Mouse (Mus musculus): ENCODE measurements around the gene Cyth3. TPM values are rescaled to one million over a fixed set of nuclear protein-coding genes. Genes with fewer than 3 reads are reported as not detected.

The Cyth3 gene
- polyA plus RNA-seq, 1 experiment from 2014 or later = 57.2 TPM

GRCm38 (mm10) chr5:143593563-143594146 lies 28.6 kb upstream of the Cyth3 start:
- ATAC-seq (ENCODE audit: borderline replicate concordance, extremely low read depth, low FRiP score, low TSS enrichment) = no peak
- Histone ChIP-seq H3K4me2 (no peak overlapping the region), H3K36me3 (no peaks in the 10 kb centered on the region), H3K4me3 (no peak overlapping the region), H3K27me3 (no peaks in the 10 kb centered on the region), H3K27ac (no peak overlapping the region), H3K4me1 (peaks cover 8% of the 10 kb centered on the region; the same call in 1 of the 2 replicates), H3K9ac (no peak overlapping the region), H3K9me3 (no peaks in the 10 kb centered on the region)
- 77% methylated on average over 11 of the region's 11 CpGs for WGBS

DNA sequence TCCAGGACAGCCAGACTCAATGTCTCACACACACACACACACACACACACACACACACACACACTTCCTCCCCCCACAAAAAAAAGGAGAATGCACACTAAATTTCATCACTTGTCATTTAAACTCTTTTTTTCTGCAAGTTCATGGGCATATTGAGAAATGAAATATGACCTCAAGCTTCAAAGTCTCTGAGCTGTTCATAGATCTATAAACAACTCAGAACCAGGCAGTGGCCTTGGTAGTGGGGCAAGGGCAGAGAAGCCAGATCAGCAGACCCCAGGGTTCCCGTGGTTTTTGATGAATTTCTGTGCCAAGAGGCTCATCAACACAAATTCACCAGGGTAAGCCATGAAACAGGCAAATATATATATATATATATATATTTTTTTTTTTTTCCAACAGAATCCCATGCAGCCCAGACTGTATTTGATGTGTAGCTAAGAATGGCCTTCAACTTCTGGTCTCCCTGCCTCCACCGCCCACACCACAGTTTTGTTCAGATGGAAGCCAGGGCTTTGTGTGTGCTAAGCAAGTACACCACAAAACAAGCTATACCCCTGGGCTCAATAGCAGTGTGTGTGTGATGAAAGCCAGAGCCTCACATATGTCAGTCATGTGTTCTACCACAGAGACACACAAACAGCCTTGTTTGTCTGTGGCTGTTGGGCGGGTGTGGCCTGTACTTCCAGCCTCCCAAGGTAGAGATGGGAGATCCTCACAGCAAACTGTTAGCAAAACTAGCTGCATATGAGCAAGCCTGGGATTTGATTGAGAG lies 27.8 kb upstream of the Cyth3 start:
- Histone ChIP-seq H3K4me3 (no peak overlapping the region), H3K36me3 (no peaks in the 10 kb centered on the region), H3K27me3 (no peaks in the 10 kb centered on the region), H3K27ac (no peak overlapping the region), H3K4me2 (no peak overlapping the region), H3K9ac (no peak overlapping the region), H3K9me3 (no peaks in the 10 kb centered on the region), H3K4me1 (no peaks in the 10 kb centered on the region)
- ATAC-seq (ENCODE audit: borderline replicate concordance, extremely low read depth, low FRiP score, low TSS enrichment) = no peak
- WGBS = 66% methylated on average over 3 of the region's 3 CpGs

- no peaks in the 10 kb centered on the region for H3K4me1 ChIP-seq
- WGBS = 50% methylated on average over 10 of the region's 10 CpGs
- H3K36me3 ChIP-seq = no peaks in the 10 kb centered on the region
- no peak overlapping the region for H3K4me3 ChIP-seq
- H3K27ac ChIP-seq = no peak overlapping the region
- no peak overlapping the region for H3K9ac ChIP-seq
- no peaks in the 10 kb centered on the region for H3K9me3 ChIP-seq
- ATAC-seq (ENCODE audit: borderline replicate concordance, extremely low read depth, low FRiP score, low TSS enrichment) = no peak
- H3K27me3 ChIP-seq = no peaks in the 10 kb centered on the region
- H3K4me2 ChIP-seq = no peak overlapping the region
Measured at GRCm38 (mm10) chr5:143602051-143602450, 20.2 kb upstream of the Cyth3 start.

DNA sequence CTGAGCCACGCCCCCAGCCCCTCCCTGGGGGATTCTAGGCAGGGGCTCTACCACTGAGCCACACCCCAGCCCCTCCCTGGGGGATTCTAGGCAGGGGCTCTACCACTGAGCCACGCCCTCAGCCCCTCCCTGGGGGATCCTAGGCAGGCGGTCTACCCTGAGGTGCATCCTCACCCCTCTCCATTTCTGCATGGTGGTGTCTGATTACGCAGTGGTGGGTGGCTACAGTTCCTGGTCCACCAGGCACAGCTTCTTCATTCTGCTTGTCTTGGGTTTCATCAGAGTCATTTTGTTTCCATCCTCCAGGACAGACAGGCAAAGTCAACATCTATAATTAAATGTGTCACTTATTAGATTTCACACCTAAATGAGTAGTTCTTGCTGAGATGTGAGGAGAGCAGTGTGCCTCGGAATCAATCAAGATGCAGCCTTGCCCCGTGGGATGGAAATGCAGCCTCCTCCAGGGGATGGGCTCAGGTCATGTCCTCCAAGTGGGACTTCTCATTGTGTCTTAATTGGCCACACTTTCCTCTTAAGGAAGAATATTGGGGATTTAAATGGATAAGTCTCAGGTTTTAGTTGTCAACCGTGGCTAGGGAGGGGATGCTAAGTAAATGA lies 18.0 kb upstream of the Cyth3 start:
- no peaks in the 10 kb centered on the region for H3K4me1 ChIP-seq
- H3K36me3 ChIP-seq = no peaks in the 10 kb centered on the region
- ATAC-seq (ENCODE audit: borderline replicate concordance, extremely low read depth, low FRiP score, low TSS enrichment) = no peak
- H3K4me3 ChIP-seq = no peak overlapping the region
- H3K27me3 ChIP-seq = no peaks in the 10 kb centered on the region
- H3K4me2 ChIP-seq = no peak overlapping the region
- no peak overlapping the region for H3K9ac ChIP-seq
- WGBS = 74% methylated on average over 7 of the region's 7 CpGs
- no peaks in the 10 kb centered on the region for H3K9me3 ChIP-seq
- no peak overlapping the region for H3K27ac ChIP-seq

DNA sequence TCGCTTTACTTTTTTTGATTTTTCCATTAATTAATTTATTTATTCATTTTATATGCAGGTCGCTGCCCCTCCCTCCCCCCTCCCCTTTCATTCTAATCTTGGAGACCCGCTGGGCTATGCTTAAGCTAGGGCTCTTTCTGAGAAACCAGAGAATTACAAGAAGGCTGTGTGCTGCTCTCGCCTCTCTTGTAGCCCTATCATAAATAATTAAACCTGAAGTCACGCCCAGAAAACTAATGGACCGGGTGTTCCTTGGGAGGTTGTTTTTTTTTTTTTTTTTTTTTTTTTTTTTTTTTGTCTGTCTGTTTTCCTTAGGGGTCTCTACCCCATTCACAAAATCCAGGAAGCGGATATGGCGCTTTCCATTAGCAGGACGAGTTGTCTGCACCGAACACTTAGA lies 15.5 kb upstream of the Cyth3 start:
- no peaks in the 10 kb centered on the region for H3K9me3 ChIP-seq
- H3K4me3 ChIP-seq = no peak overlapping the region
- H3K27me3 ChIP-seq = no peaks in the 10 kb centered on the region
- 0 out of 2 replicates have a peak, but pooled peaks cover 3% of the 10 kb centered on the region for H3K4me1 ChIP-seq
- H3K9ac ChIP-seq = no peak overlapping the region
- no peak overlapping the region for H3K4me2 ChIP-seq
- H3K27ac ChIP-seq = no peak overlapping the region
- no peak for ATAC-seq (ENCODE audit: borderline replicate concordance, extremely low read depth, low FRiP score, low TSS enrichment)
- 81% methylated on average over 10 of the region's 10 CpGs for WGBS
- H3K36me3 ChIP-seq = no peaks in the 10 kb centered on the region

DNA sequence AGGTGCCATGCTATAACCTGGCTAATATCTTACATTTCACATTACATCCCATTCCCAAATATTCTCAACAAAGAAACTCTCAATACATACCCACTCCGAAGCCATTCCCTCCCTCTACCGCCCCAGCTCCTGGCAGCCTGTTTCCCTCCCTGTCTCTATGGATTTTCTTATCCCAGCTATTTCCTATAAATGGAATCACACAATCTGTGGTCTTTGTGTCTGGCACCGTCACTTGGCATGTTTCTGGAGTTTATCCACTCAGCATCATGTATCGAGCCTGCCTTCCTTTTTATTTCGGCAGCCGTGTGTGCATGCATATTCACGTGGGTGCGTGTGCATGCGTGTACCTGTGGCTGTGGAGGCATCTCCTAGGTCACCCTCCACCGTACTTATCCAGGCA lies 14.1 kb upstream of the Cyth3 start:
- no peaks in the 10 kb centered on the region for H3K36me3 ChIP-seq
- ATAC-seq (ENCODE audit: borderline replicate concordance, extremely low read depth, low FRiP score, low TSS enrichment) = no peak

GRCm38 (mm10) chr5:143611954-143612353 lies 10.3 kb upstream of the Cyth3 start:
- H3K4me3 ChIP-seq = no peak overlapping the region
- 0 out of 2 replicates have a peak, but pooled peaks cover 3% of the 10 kb centered on the region for H3K4me1 ChIP-seq
- H3K36me3 ChIP-seq = no peaks in the 10 kb centered on the region
- no peaks in the 10 kb centered on the region for H3K9me3 ChIP-seq
- no peaks in the 10 kb centered on the region for H3K27me3 ChIP-seq
- no peak overlapping the region for H3K9ac ChIP-seq
- ATAC-seq (ENCODE audit: borderline replicate concordance, extremely low read depth, low FRiP score, low TSS enrichment) = peak; percentile 55; the same call in 1 of the 2 replicates
- WGBS = 52% methylated on average over 7 of the region's 7 CpGs
- H3K4me2 ChIP-seq = no peak overlapping the region
- H3K27ac ChIP-seq = no peak overlapping the region

More for the DNA sequence above, 14.1 kb upstream of the Cyth3 start:
- no peak overlapping the region for H3K4me3 ChIP-seq
- no peak overlapping the region for H3K27ac ChIP-seq
- H3K4me1 ChIP-seq = 0 out of 2 replicates have a peak, but pooled peaks cover 3% of the 10 kb centered on the region
- H3K27me3 ChIP-seq = no peaks in the 10 kb centered on the region
- H3K9me3 ChIP-seq = no peaks in the 10 kb centered on the region
- 90% methylated on average over 10 of the region's 10 CpGs for WGBS
- no peak overlapping the region for H3K4me2 ChIP-seq
- no peak overlapping the region for H3K9ac ChIP-seq

GRCm38 (mm10) chr5:143613265-143613664 lies 9.0 kb upstream of the Cyth3 start:
- Histone ChIP-seq H3K4me2 (no peak overlapping the region), H3K4me3 (no peak overlapping the region), H3K36me3 (no peaks in the 10 kb centered on the region), H3K9ac (no peak overlapping the region), H3K27me3 (no peaks in the 10 kb centered on the region), H3K27ac (no peak overlapping the region), H3K4me1 (0 out of 2 replicates have a peak, but pooled peaks cover 3% of the 10 kb centered on the region), H3K9me3 (no peaks in the 10 kb centered on the region)
- no peak for ATAC-seq (ENCODE audit: borderline replicate concordance, extremely low read depth, low FRiP score, low TSS enrichment)
- 65% methylated on average over 4 of the region's 4 CpGs for WGBS

DNA sequence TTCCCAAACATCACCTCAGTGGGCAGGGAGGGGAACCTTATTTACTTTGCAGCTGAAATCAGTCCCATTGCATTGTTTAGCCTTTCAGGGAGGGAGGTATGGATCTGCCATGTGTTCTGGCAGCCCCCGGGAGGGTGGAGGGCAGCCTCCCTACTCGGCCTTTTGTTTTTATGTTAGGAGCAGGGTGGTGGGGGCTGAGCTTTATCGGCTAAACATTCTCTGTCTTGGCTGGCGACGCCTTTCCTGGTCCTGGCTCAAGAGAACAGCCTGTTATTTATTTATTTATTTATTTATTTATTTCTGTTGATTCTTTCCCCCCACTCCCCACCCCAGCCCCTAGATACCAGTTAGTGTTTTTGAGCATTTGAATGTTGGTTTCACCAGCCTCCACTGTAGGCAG lies 7.7 kb upstream of the Cyth3 start:
- no peaks in the 10 kb centered on the region for H3K9me3 ChIP-seq
- no peak for ATAC-seq (ENCODE audit: borderline replicate concordance, extremely low read depth, low FRiP score, low TSS enrichment)

GRCm38 (mm10) chr5:143615353-143615752 lies 6.9 kb upstream of the Cyth3 start:
- 81% methylated on average over 2 of the region's 2 CpGs for WGBS
- Histone ChIP-seq H3K4me1 (peaks cover 7% of the 10 kb centered on the region), H3K27me3 (no peaks in the 10 kb centered on the region), H3K9me3 (no peaks in the 10 kb centered on the region), H3K27ac (no peak overlapping the region), H3K36me3 (no peaks in the 10 kb centered on the region), H3K9ac (no peak overlapping the region), H3K4me3 (no peak overlapping the region), H3K4me2 (no peak overlapping the region)
- no peak for ATAC-seq (ENCODE audit: borderline replicate concordance, extremely low read depth, low FRiP score, low TSS enrichment)

More for the DNA sequence above, 7.7 kb upstream of the Cyth3 start:
- whole genome bisulfite sequencing = 49% methylated on average over 5 of the region's 5 CpGs
- Histone ChIP-seq H3K9ac (no peak overlapping the region), H3K4me2 (no peak overlapping the region), H3K27ac (no peak overlapping the region), H3K36me3 (no peaks in the 10 kb centered on the region), H3K4me3 (no peak overlapping the region), H3K27me3 (no peaks in the 10 kb centered on the region), H3K4me1 (peaks cover 9% of the 10 kb centered on the region)

DNA sequence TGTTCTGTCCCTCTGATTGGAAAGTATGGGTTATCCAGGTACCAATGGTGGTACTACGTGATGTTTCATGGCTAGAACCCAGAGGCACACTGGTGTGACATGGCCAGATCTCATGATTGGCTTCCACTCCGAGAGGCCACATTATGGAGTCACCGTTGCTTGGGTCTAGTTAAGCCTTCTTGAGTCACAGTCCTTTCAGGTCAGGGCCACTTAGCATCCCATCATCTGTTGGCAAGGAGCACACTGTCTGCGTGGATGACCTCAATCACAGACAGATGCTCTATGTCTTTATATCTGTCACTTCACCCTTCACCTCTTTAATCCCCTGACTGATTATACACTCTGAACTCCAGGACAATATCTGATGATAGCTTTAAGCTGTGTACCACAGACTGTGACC lies 6.1 kb upstream of the Cyth3 start:
- no peak overlapping the region for H3K27ac ChIP-seq
- no peaks in the 10 kb centered on the region for H3K9me3 ChIP-seq
- 79% methylated on average over 4 of the region's 4 CpGs for WGBS
- no peak overlapping the region for H3K4me2 ChIP-seq
- peaks cover 14% of the 10 kb centered on the region for H3K4me1 ChIP-seq
- H3K4me3 ChIP-seq = no peak overlapping the region
- H3K27me3 ChIP-seq = no peaks in the 10 kb centered on the region
- no peak for ATAC-seq (ENCODE audit: borderline replicate concordance, extremely low read depth, low FRiP score, low TSS enrichment)
- H3K36me3 ChIP-seq = no peaks in the 10 kb centered on the region
- no peak overlapping the region for H3K9ac ChIP-seq

All from lung, embryonic 15.5 days (tissue).